Mouse (Mus musculus): ENCODE data around the gene Stip1. TPM values are rescaled to one million over a fixed set of nuclear protein-coding genes. Genes with fewer than 3 reads are reported as not detected.

Stip1 gene
- polyA plus RNA-seq, 1 experiment from 2014 or later: 207 TPM

GRCm38 (mm10) chr19:7070775-7071174, 31.0 kb upstream of the Stip1 start:
- H3K27ac ChIP-seq: no peak overlapping the region

GRCm38 (mm10) chr19:7069781-7070763, 30.3 kb upstream of the Stip1 start:
- WGBS: 13% methylated on average over 35 of the region's 35 CpGs
- Histone ChIP-seq H3K27me3 (peaks cover 29% of the 10 kb centered on the region), H3K4me3 (peak overlapping the region; percentile 17), H3K4me1 (peaks cover 58% of the 10 kb centered on the region), H3K9me3 (no peaks in the 10 kb centered on the region), H3K36me3 (no peaks in the 10 kb centered on the region), H3K4me2 (peak overlapping the region; percentile 31), H3K27ac (0 out of 2 replicates have a peak overlapping the region, but pooled peaks have one; percentile 7), H3K9ac (no peak overlapping the region)
- no peak for ATAC-seq (ENCODE audit: insufficient number of reproducible peaks, low FRiP score, low TSS enrichment, low read depth)

More at GRCm38 (mm10) chr19:7070775-7071174, 31.0 kb upstream of the Stip1 start:
- ATAC-seq (ENCODE audit: insufficient number of reproducible peaks, low FRiP score, low TSS enrichment, low read depth): no peak
- no peaks in the 10 kb centered on the region for H3K36me3 ChIP-seq
- peak overlapping the region; percentile 31; the same call in 1 of the 2 replicates for H3K4me2 ChIP-seq
- H3K4me3 ChIP-seq: no peak overlapping the region
- no peaks in the 10 kb centered on the region for H3K9me3 ChIP-seq
- peaks cover 53% of the 10 kb centered on the region for H3K4me1 ChIP-seq
- 20% methylated on average over 4 of the region's 4 CpGs for WGBS
- H3K27me3 ChIP-seq: peaks cover 29% of the 10 kb centered on the region
- H3K9ac ChIP-seq: no peak overlapping the region

- Histone ChIP-seq H3K36me3 (no peaks in the 10 kb centered on the region), H3K27me3 (peaks cover 29% of the 10 kb centered on the region), H3K9me3 (no peaks in the 10 kb centered on the region), H3K4me1 (peaks cover 61% of the 10 kb centered on the region), H3K4me2 (peak overlapping the region; percentile 31; the same call in 1 of the 2 replicates), H3K4me3 (no peak overlapping the region), H3K9ac (no peak overlapping the region), H3K27ac (no peak overlapping the region)
- 53% methylated on average over 11 of the region's 11 CpGs for WGBS
- no peak for ATAC-seq (ENCODE audit: insufficient number of reproducible peaks, low FRiP score, low TSS enrichment, low read depth)
Observed at GRCm38 (mm10) chr19:7068661-7069531, 29.1 kb upstream of the Stip1 start.

- H3K9me3 ChIP-seq: no peaks in the 10 kb centered on the region
- H3K4me3 ChIP-seq: no peak overlapping the region
- peaks cover 29% of the 10 kb centered on the region for H3K27me3 ChIP-seq
- peaks cover 61% of the 10 kb centered on the region for H3K4me1 ChIP-seq
- peak overlapping the region; percentile 31 for H3K4me2 ChIP-seq
- 0 out of 2 replicates have a peak, but pooled peaks have one; percentile 20 for ATAC-seq (ENCODE audit: insufficient number of reproducible peaks, low FRiP score, low TSS enrichment, low read depth)
- no peak overlapping the region for H3K27ac ChIP-seq
- WGBS: 2% methylated on average over 14 of the region's 14 CpGs
- no peak overlapping the region for H3K9ac ChIP-seq
- H3K36me3 ChIP-seq: no peaks in the 10 kb centered on the region
Observed at GRCm38 (mm10) chr19:7068136-7068535, 28.4 kb upstream of the Stip1 start.

- no peak overlapping the region for H3K27ac ChIP-seq
- no peak overlapping the region for H3K4me3 ChIP-seq
- no peak for ATAC-seq (ENCODE audit: insufficient number of reproducible peaks, low FRiP score, low TSS enrichment, low read depth)
- WGBS: 48% methylated on average over 20 of the region's 20 CpGs
- H3K9me3 ChIP-seq: no peaks in the 10 kb centered on the region
- no peaks in the 10 kb centered on the region for H3K36me3 ChIP-seq
- no peak overlapping the region for H3K9ac ChIP-seq
- H3K4me1 ChIP-seq: peaks cover 61% of the 10 kb centered on the region
- H3K4me2 ChIP-seq: no peak overlapping the region
- H3K27me3 ChIP-seq: peaks cover 29% of the 10 kb centered on the region
Observed at GRCm38 (mm10) chr19:7067344-7068050, 27.7 kb upstream of the Stip1 start.

- Histone ChIP-seq H3K9ac (no peak overlapping the region), H3K27ac (peak overlapping the region; percentile 13; the same call in 1 of the 2 replicates), H3K9me3 (no peaks in the 10 kb centered on the region), H3K27me3 (peaks cover 26% of the 10 kb centered on the region), H3K36me3 (no peaks in the 10 kb centered on the region), H3K4me2 (no peak overlapping the region), H3K4me3 (no peak overlapping the region), H3K4me1 (peaks cover 61% of the 10 kb centered on the region)
- no peak for ATAC-seq (ENCODE audit: insufficient number of reproducible peaks, low FRiP score, low TSS enrichment, low read depth)
- 32% methylated on average over 7 of the region's 8 CpGs for WGBS
Observed at GRCm38 (mm10) chr19:7066828-7067342, 27.1 kb upstream of the Stip1 start.

GRCm38 (mm10) chr19:7066034-7066827, 26.5 kb upstream of the Stip1 start:
- H3K27ac ChIP-seq: peak overlapping the region; percentile 19
- no peak overlapping the region for H3K4me3 ChIP-seq
- peaks cover 61% of the 10 kb centered on the region for H3K4me1 ChIP-seq
- no peaks in the 10 kb centered on the region for H3K36me3 ChIP-seq
- no peak overlapping the region for H3K9ac ChIP-seq
- H3K27me3 ChIP-seq: peaks cover 19% of the 10 kb centered on the region
- 33% methylated on average over 15 of the region's 15 CpGs for WGBS
- no peak overlapping the region for H3K4me2 ChIP-seq
- no peaks in the 10 kb centered on the region for H3K9me3 ChIP-seq
- no peak for ATAC-seq (ENCODE audit: insufficient number of reproducible peaks, low FRiP score, low TSS enrichment, low read depth)

- Histone ChIP-seq H3K4me2 (no peak overlapping the region), H3K9ac (no peak overlapping the region), H3K4me3 (no peak overlapping the region), H3K9me3 (no peaks in the 10 kb centered on the region), H3K27ac (no peak overlapping the region), H3K4me1 (peaks cover 46% of the 10 kb centered on the region), H3K27me3 (peaks cover 13% of the 10 kb centered on the region), H3K36me3 (no peaks in the 10 kb centered on the region)
- ATAC-seq (ENCODE audit: insufficient number of reproducible peaks, low FRiP score, low TSS enrichment, low read depth): peak; percentile 63
- WGBS: 0% methylated on average over 3 of the region's 3 CpGs
Observed at GRCm38 (mm10) chr19:7064571-7064970, 24.8 kb upstream of the Stip1 start.

- no peak overlapping the region for H3K27ac ChIP-seq
- ATAC-seq (ENCODE audit: insufficient number of reproducible peaks, low FRiP score, low TSS enrichment, low read depth): no peak
- H3K27me3 ChIP-seq: peaks cover 6% of the 10 kb centered on the region
- WGBS: 89% methylated on average over 8 of the region's 8 CpGs
- H3K9me3 ChIP-seq: no peaks in the 10 kb centered on the region
- H3K9ac ChIP-seq: no peak overlapping the region
- H3K4me3 ChIP-seq: no peak overlapping the region
- no peaks in the 10 kb centered on the region for H3K36me3 ChIP-seq
- H3K4me2 ChIP-seq: no peak overlapping the region
- peaks cover 35% of the 10 kb centered on the region for H3K4me1 ChIP-seq
Observed at GRCm38 (mm10) chr19:7062916-7063315, 23.1 kb upstream of the Stip1 start.

GRCm38 (mm10) chr19:7062110-7062509, 22.3 kb upstream of the Stip1 start:
- ATAC-seq (ENCODE audit: insufficient number of reproducible peaks, low FRiP score, low TSS enrichment, low read depth): no peak
- Histone ChIP-seq H3K9ac (no peak overlapping the region), H3K36me3 (no peaks in the 10 kb centered on the region), H3K9me3 (no peaks in the 10 kb centered on the region), H3K27me3 (no peaks in the 10 kb centered on the region), H3K4me2 (no peak overlapping the region), H3K4me1 (peaks cover 34% of the 10 kb centered on the region), H3K27ac (no peak overlapping the region), H3K4me3 (no peak overlapping the region)
- 76% methylated on average over 5 of the region's 5 CpGs for WGBS
